Mouse (Mus musculus) spleen, postnatal 36 days (tissue): ENCODE data around the gene Pqbp1.

Source experiments
- DNase-seq, 2 experiments: peaks; one replicate each; pipeline ENCODE4 v3.0.0; 2022; ENCODE audit warnings: low spot score in 2 of 2, mixed read lengths in 1 of 2

Pqbp1 gene

DNA sequence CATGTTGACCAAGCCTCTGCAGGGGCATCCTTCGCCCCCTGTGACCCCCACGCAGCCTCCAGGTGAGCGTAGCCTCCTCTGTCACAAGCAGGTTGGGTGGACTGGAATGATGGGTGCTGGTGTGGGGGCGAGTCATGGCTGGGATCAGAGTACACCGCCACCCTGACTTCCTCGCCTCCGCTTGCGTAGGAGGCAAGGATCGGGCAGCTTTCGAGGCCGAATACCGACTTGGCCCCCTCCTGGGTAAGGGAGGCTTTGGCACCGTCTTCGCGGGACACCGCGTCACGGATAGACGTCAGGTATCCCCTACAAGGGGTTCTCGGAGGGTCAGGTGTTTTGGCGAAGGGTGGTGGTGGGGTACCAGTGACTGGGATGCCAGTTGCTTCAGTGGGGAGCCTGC, 20.6 kb downstream of the Pqbp1 start:
- no peak for DNase-seq

GRCm38 (mm10) chrX:7878007-7878419, 21.1 kb downstream of the Pqbp1 start, which contains the start of gene Pim2:
Pim2 (plus strand) TSS chrX:7878262.
- DNase-seq, result peak; percentile 90 to 91

GRCm38 (mm10) chrX:7869826-7870225, 29.2 kb downstream of the Pqbp1 start:
- no peak for DNase-seq

DNA sequence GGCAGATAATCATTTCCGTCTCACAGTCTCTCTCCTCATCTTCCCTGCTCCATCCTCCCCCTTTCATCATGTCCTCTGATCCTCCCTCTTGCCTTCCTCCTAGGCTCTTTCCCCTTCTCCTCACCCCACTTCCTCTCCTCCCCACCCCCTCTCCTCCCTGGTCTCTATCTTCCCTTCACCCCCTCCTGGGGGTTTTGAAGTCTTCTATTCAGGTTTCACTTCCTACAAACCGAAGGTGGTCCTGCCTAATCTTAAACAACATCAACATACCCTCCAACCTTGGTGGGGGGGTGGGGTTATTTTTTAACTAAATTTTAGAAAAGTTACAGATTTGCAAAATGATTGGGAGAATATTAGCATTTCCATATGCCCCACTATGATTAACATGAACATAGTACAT, 30.6 kb downstream of the Pqbp1 start:
- no peak for DNase-seq

- no peak for DNase-seq
These were observed 31.9 kb downstream of the Pqbp1 start for GRCm38 (mm10) chrX:7867141-7867540.

GRCm38 (mm10) chrX:7865786-7866185, 33.3 kb downstream of the Pqbp1 start:
- DNase-seq, result no peak

GRCm38 (mm10) chrX:7865343-7865742, 33.7 kb downstream of the Pqbp1 start:
- DNase-seq, result peak; percentile 44 to 47

GRCm38 (mm10) chrX:7864551-7864950, 34.5 kb downstream of the Pqbp1 start:
- peak; percentile 53 to 55 for DNase-seq

- no peak for DNase-seq
These were observed 35.9 kb downstream of the Pqbp1 start for GRCm38 (mm10) chrX:7863181-7863580.

DNA sequence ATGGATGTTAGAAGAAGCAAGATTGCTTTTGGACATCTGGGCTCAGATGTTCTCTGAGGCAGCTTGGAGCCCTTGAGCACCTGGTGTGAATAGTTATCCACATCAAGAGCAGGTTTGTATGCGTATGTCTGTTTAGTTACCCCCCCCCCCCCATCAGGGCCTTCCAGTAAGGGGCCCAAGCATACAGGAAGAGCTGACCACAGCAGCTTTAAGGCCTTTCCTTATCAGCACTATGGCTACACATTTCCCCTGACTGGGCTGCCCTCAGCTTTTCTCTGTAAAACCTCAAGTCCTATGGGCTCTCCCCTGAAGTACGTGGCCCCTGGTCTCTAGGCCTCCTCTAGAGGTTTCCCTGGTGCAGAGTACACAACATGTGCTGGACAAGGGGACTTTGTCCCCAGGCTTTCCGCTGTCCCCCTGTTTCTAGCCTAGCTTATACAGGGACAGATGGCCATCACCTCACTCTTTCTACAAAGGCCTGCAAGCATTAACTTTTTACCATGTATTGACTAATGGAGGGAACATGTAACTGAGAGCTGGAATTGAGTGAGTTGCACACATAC, 39.8 kb downstream of the Pqbp1 start:
- DNase-seq, result no peak

DNA sequence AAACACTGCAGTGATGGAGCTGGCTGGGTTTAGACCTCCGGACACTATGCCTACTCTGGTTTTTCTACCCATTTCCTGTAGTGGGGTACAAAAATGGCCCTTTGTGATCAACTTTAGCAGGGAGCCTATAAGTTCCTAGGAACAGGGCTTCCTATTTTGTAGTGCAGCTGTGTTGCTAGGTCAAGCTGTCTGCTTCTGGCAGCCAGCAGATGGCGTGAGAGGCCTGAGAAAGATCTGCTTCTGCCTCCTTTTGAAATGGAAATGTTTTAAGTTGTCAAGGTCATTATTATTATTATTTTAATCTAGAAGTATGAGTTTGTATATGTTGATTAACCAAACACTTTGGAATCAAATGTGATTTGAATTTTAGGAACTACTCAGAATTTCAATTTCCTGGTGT, 44.5 kb downstream of the Pqbp1 start:
- peak; percentile 39 to 42 for DNase-seq

- no peak for DNase-seq
These were observed 51.2 kb downstream of the Pqbp1 start for GRCm38 (mm10) chrX:7847845-7848244.
